Mouse (Mus musculus) left cerebral cortex, postnatal 25 days (tissue): ENCODE results near the gene Imp4. TPM values are rescaled to one million over a fixed set of nuclear protein-coding genes. Genes with fewer than 3 reads are reported as not detected.

ENCODE experiments used
- microRNA-seq, 2 experiments: library from miRNA; unstranded; fragments of <30 nt; microRNA quantifications; one replicate each; pipeline ENCODE4 v1.2.0; 2022
- total RNA-seq, 2 experiments: library from RNA; stranded (reverse); gene quantifications; 2 replicates each; pipeline ENCODE4 v1.2.3; 2021

Gene Imp4
- total RNA-seq, 2 experiments from 2014 or later: 29.1 to 35.1 TPM

Small RNA genes lying within 50 kb of the gene (microRNA-seq; reads per million reads assigned to microRNA genes)
- gene Mir5103: 0.34 to 0.74 reads per million in 2 experiments

Other genes with a start within 250 kb of the Imp4 start
- gene Ccdc115, start 179 bp upstream of the Imp4 start, total RNA-seq: 10 to 100 TPM; 14.3 to 16.5 TPM
- gene Ptpn18, start 19.9 kb downstream of the Imp4 start, total RNA-seq: 1 to 10 TPM; 1.5 to 6.4 TPM
- not detected for gene Prss39, start 58.6 kb downstream of the Imp4 start, total RNA-seq
- gene Cfc1, start 95.8 kb downstream of the Imp4 start, total RNA-seq: not detected
- gene Prss40, start 121.1 kb downstream of the Imp4 start, total RNA-seq: not detected
- gene Amer3, start 139.8 kb downstream of the Imp4 start, total RNA-seq: 10 to 100 TPM; 25.8 to 27.5 TPM